Mouse (Mus musculus) lung, postnatal 14 days (tissue): ENCODE results near the gene Nkap.
"Not testable (repeated sequence)": the region's sequence is repeated elsewhere in the genome, so short reads cannot be mapped to it uniquely, and the experiment has no call there.

Experiments
- DNase-seq: peaks from one replicate; pipeline ENCODE4 v3.0.0; 2021

Gene Nkap

DNA sequence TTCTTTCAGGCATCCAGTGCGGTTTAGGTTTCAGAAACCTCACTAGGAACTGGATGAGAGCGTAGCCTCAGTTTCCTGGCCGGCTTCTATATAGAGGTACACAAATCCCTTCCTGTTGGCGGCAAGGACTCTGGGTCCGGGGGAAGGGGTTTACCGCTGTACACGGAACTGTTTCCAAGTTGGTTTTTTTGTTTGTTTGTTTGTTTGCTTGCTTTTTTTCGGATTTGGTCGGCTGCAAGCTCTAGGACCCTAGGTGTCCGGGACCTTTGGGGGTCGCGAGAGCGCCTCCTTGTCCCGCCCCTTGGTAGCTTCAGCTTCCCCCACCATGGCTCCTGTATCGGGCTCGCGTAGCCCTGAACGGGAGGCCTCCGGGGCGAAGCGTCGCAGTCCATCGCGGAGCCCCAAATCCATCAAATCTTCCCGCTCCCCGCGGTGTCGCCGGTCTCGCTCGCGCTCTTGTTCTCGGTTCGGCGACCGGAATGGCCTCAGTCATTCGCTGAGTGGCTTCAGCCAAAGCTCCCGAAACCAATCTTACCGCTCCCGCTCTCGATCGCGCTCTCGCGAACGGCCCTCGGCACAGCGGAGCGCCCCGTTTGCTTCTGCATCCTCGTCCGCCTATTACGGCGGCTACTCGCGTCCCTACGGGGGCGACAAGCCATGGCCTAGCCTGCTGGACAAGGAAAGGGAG is at the start of gene Nkap:
Gene Nkap (plus strand): TSS at position 125 of the 688 bp plus-strand sequence.
- peak; percentile 74 for DNase-seq

DNA sequence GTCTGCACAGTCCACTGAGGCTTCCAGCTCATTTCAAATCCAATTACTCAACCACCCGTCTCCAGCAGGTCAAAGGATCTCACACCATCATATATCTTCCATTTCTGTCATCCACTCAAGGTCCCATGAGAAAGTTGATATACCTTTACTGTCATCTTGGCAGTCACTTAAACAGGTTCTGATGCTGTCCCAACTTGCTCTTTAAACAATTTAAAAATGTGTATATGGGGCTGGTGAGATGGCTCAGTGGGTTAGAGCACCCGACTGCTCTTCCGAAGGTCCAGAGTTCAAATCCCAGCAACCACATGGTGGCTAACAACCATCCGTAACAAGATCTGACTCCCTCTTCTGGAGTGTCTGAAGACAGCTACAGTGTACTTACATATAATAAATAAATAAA is 46.2 kb upstream of the Nkap start:
- DNase-seq: not testable (repeated sequence)

DNA sequence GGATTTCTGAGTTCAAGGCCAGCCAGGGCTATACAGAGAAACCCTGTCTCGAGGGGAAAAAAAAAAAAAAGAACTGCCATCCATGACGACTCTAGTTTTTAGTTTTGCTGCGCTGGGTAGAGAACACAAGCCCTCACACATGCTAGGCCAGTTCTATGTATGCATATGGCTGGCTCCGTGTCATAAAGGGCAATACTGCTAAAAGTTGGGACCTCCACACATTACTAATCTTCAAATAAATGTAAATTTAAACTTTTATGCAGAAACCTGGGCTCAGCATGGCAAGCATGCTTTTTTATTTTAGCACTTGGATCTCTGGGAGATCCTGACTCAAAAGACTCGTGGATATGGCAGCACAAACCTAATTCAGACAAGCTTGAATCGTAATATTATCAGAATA is 45.4 kb upstream of the Nkap start:
- no peak for DNase-seq

DNA sequence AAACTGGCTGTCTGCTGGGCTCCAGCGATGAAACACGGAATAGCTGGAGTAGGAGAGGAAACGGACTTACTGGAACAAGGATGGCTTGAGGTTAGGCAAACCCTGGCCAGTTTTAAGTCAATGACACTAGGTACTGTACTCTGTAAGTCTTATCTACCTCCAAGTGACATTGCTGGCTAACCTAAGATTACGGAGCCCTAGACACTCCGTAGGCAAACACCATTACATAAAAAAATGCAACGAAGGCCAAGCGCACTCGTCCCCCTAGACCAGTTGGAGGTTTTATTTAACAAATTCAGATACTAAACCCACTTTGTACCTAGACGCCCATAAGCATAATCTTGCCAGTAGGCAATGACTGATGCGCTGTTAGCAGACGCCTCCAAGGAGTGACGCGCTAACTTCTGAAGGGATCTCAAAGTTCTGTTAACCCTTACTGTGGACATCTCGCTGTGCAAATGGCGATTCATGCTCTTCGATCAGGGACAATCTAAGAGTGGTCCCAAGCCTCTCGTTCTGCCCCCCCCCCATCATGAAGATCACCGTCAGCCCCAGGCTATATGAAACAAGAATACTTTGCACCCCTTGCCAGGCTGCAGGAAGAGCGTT is 42.2 kb upstream of the Nkap start:
- DNase-seq: peak; percentile 5

DNA sequence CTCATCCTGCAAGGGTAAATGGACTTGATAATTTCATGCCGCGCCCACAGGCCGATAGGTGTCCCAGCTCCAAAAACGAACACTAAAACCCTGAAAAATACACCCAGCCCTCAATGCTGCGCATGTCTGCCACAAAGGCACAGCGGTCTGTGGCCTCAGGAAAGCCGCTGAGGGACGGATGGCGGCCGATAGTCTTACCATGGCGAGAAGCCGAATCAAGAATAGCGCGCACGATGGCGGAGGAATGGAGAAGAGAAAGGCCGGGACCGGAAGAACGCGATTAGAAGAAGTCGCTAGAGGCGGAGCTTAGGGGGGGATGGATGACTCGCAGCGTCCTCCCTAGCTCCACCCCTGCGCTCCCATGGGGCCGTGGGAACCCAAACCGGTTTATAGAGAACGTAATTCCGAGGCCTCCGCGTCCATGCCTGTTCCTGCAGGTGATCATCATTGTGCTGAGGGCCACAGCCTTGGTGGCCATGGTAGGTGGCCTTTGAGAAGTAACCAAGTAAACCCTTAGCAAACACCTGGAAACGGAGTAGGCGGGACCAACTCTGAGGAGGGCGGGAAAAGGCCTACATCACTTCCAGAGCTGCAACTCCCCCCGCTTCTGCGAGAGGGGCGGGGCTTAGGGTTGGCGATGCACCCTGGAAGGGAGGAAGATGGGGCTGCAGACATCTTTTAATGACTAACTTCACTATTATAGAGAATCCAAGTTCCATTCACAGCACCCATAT is 41.5 kb upstream of the Nkap start, which contains the start of gene Rpl39:
Gene Rpl39 (minus strand): TSS at position 476 of the 734 bp plus-strand sequence.
- peak; percentile 84 for DNase-seq

DNA sequence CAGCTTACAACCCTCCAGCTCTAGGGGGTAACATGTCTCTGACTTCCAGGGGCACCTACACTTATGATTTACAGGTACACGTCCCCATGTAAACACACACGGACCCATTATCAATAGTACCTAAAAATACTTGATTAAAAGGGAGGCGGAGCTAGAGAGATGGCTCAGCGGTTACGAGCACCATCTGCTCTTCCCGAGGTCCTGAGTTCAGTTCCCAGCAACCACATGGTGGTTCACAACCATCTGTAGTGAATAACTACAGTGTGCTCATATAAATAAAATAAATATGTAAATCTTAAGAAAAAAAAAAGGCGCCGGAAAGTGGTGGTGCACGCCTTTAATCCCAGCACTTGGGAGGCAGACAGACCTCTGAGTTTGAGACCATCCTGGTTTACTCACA is 40.9 kb upstream of the Nkap start:
- DNase-seq: no peak

DNA sequence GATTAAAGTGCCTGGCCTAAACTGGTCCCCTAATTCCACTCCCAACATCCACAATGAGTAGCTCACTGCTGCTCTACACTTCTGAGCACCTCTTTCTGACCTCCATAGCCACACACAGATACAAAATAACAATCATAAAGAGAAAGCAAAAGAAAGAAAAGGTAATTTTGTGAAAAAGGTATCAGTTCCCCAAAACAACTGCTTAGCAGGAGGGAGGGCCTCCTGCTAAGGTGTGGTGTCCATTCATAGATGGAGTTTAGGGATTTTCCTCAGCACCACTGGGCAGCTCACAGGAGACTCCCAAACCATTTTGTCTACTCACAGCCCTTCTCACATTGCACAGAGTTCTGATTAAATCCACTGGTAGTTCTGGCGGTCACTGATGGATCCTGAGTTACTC is 37.8 kb upstream of the Nkap start:
- no peak for DNase-seq

DNA sequence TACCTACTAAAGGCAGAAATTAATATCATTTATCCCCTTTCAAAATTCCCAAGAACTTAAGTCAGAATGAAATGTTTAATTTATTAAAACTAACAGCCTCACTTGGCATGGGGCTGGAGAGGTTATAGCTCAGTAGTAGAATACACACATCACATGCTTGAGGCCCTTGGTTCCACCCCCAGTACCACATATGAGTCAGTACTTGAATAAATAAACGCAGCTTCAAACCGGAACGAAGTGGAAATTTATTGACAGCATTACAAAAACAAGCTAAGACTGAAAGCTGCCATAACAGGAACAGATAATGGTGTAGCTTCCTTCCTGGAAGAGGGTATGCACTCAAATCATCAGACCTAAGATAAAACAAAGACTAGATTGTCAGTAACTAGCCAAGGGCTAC is 35.1 kb upstream of the Nkap start:
- DNase-seq: no peak

DNA sequence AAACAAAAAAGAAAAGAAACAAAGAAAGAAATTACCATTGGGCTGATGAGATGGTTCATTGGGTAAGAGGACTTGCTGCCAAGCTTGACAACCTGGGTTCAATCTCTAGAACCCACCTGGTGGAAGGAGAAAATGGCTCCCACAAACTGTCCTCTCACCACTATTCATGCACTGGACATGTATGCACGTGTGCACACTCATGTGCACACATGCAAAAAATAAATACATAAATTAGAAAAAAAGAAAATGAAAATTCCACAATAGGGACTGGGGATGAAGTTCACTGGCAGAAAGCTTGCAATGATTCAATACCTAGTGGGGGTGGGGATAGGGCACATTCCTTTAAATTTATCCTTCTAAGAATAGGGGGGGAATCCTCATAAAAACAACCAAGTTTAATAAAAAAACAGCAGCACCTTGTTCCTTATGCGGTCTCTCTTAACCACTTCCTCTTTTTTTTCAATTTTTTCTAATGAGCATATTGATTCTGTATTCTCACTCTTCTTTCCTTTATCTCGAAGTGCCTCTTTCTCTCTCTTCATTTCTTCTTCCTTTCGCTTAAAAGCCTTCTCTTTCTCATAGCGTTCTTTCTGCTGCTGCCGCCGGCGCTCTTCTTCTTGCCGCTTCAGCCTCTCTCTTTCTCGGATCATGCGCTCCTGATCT is 31.4 kb upstream of the Nkap start:
- no peak for DNase-seq

DNA sequence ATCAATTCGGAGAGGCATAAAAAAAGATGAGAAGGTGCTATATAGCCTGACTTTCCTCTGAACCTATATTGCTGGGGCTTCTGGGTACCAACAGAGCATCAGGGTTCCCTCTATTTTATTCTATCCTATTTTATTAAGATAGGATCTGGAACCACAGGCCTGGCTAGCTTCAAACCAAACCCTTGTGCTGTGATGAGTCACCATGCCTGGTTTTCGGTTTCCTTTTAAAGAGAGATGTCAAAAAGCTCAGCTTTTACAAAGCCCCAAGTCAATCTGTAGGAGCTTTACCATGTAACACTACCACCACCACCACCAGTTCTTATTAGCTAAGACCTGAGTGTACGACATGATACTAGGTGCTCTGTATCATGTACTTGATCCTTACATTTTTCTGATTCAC is 27.9 kb upstream of the Nkap start:
- DNase-seq: no peak

DNA sequence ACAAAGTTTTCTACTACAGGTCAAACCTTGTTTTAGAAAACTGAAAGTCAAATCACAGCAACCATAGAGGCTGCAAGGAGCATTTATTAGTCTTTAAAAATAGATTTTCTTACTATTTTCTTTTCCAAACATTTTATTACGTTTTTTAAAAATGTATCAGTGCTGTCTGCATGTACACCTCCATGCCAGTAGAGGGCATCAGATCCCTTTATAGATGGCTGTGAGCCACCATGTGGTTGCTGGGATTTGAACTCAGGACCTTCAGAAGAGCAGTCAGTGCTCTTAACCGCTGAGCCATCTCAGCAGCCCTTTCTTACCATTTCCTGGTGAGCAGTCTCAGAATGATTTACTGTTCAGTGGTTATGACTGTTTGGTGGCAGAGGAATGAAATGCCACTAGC is 22.8 kb upstream of the Nkap start:
- no peak for DNase-seq

DNA sequence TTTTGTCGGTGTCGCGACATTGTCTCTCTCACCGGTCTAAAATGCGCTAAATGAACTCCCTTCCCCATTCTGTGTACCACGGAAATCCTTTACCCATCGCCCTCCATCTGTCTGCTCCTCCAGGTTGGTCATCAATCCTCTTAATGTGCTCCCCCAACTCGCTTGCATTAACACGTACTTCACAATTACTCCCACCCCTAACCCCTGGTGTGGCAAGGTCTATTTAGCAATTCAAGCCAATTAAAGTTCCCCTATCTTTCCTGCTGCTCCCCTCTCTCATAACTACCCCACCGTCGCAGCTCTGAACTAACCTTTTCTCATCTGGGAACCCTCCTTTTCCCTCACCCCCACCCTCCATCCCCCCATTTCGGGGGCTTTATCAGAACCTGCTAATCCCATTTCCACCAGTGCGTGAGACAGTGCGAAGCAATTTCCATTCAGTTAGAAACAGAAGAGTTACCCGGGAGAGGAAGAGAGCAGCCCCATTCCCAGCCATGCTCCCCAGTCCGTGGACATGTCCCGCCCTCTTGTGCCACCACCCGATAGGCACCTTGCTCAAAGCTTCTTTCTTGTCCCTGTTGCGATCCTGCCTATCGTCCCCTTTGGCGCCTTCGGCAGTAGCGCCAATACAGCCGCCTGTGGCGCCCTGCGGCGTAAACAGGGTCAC is 16.9 kb upstream of the Nkap start:
- no peak for DNase-seq

DNA sequence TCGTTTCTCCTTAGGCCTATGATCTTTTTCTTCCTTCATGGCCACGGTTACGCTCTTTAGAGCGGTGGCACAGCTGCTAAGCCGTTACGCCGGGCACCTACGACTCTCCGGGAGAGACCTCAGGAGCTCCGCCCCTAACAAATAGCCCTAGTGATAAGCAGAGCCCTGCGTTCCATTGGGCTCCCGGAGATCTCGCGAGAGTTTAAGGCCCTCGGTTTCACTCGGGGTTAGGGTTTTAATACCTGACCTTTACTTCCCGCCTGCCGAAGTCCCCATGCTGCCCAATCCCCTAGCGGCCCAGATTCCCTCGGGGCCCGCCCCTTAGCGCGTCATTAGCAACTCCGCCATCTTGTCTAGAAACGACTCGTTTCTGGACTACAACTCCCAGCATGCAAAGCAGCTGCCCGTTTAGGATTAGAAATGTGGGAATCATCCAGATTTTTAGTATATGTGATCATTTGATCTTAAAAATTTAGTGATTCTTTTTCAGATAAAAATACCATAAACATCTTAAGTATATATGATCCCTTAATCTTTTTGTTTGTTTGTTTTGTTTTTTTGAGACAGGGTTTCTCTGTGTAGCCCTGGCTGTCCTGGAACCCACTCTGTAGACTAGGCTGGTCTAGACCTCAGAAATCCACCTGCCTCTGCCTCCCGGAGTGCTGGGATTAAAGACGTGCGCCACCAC is 16.3 kb upstream of the Nkap start, which contains the start of gene Upf3b:
Gene Upf3b (minus strand): TSS at position 130 of the 688 bp plus-strand sequence.
- DNase-seq: peak; percentile 90

DNA sequence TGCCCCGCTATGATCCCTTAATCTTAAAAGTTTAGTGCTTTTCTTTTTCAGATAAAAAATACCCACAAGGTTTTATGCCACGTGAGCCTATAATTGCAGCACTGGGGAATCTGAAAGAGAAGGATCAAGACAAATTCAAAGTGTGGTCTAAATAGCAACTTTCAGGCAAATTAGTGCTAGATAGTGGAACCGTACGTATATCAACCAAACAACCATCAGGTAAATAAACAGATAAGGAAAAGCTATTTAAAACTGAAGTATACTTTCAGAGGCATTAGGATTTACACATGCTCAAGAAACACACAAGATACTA is 15.8 kb upstream of the Nkap start:
- no peak for DNase-seq

DNA sequence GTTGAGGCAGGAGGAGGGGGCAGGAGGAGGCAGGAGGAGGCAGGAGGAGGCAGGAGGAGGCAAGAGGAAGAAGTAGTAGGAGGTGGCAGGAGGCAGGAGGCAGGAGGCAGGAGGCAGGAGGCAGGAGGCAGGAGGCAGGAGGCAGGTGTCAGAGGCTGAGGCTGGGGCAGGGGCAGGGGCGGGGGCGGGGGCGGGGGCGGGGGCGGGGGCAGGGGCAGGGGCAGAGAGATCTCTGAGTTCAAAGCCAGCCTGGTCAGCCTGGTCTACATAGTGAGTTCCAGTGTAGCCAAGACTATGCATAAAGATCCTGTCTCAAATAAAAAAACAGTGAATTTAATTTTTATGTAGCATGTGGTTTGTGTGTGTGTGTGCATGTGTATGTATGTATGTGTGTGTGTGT is 9.5 kb upstream of the Nkap start:
- DNase-seq: no peak

DNA sequence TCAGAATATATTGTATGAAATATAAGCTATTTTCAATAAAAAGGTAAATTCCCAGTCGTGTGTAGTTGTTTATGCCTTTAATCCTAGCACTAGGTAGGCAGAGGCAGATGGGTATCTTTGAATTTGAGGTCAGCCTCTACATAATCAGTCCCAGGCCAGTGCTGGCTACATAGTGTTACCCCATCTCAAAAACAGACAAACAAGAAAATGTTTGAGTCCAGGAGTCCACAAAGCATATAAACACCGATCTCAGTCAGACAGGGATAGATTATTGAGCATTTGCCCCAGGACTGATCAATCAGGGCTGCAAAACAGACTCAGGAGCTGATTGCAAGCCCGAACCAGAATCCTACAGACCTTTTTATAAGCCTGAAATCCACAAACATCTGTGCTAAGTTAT is 7.0 kb upstream of the Nkap start:
- DNase-seq: no peak

DNA sequence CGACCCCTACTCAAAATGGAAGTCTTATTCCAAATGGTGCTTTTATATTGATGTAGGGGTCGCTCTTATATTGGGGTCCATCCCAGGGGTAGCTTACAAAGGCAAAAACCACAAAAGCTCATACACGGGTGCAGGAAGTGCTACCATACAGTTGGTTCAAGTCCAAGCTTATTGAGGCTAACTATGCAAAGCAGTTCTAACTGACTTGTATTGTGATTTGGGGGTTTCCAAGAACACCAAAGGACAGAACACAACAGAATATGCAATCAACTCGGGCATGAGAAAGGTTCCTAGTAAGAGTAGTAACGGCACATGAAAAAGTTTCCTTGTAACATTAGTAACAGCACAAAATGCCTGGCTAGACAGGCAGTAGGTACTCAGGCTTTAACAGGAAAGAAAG is 6.4 kb upstream of the Nkap start:
- no peak for DNase-seq

DNA sequence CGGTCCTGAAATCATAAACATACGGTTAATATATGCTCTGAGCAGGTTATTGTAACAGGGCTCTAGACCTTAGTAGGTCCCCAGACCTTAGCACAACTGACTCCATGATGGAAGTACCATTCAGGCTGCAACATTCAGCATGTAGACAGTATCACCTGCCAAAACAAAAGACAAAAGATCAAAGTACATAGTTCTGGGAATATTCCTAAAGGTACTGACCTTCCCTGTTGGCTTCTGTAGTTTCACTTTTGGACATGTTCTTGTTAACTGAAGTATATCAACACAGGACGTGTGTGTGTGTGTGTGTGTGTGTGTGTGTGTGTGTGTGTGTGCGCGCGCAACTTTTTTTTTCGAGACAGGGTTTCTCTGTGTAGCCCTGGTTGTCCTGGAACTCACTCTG is 1.1 kb upstream of the Nkap start:
- no peak for DNase-seq

DNA sequence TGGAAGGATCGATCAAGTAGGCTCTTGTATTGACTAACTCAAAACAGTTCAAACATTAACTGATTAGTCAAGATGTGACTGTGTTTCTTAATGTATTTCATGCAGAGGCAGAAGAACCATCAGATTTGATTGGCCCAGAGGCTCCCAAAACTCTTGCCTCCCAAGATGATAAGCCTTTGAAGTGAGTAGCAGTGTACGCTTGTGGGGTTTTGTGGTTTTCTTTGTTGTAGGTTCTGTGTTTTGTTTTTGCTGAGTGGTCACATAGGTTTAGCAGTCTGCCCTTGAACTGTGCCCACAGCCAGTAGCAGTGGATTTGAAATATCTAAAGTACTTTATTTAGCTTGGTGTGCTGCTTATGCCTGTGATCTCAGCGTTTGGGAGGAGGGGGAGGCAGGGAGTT is 15.1 kb downstream of the Nkap start:
- no peak for DNase-seq

DNA sequence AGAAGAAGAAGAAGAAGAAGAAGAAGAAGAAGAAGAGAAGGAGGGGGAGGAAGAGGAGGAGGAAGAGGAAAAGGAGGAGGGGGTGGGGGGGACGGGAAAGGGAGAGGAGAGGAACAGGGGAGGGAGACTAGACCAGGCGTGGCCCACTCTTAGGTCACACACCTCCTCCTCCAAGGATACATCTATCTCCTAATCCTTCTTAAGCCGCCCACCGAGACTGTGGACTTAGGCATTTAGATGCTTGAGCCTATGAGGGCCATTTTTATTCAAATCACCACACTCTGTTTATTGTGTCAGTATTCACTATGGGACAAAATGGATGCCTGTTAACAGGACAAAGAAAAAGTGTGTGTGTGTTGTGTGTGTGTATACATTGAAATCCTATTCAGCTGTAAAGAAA is 17.9 kb downstream of the Nkap start:
- DNase-seq: not testable (repeated sequence)

DNA sequence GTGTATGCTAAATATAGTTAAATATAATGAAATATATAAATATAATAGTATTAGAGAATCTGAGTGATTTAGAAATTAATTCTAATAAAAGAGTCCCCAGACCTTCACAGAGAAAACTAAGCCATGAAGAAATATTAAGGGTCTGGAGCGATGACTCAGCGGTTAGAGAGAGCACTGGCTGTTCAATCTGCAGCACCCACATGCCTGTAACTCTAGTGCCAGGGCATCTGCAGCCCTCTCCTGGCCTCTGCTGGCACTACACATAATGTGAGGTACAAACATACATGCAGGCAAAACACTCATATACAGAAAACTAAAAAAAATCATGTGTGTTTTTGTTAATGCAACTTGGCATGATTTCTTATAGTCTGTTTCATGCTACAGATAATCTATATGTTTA is 18.4 kb downstream of the Nkap start:
- DNase-seq: peak; percentile 17

DNA sequence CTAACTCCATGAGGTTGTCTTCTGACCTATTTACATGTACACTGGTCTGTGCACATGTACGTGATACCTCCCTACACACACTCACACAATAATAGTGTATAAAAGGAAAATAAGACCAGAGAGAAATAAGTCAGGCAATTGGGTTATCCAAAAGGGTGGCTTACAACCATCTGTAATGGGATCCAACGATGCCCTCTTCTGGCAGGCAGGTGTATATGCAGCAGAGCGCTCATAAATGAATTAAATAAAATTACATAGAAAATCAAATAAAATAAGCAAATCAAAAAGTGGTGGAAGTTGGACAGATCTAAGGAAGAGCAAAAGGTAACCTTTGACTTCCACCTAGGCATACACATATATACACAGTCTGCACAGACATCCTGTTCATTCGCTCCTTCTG is 31.2 kb downstream of the Nkap start:
- DNase-seq: peak; percentile 1

DNA sequence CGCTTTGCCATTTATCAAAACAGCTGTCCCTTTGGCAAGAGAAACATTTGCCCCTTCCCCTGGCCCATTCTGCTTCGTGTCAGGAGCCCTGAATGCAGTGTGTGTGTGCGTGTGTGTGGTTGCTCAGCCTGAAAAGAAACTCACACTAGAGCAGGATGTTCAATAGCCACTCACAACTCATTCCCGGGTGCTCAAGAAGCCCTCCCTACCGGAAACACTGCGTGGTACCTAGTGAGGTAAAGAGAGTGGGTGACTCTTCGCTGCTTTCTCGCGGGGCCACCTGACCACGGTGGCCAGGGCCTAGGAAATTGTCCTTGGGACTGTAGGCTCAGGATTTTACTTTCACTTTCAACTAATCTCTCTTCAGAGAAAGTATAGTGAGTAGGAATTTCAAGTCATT is 34.6 kb downstream of the Nkap start:
- DNase-seq: no peak
